Mouse (Mus musculus) CH12.LX (cell line): Measurements from ENCODE around the gene Pou6f2. TPM values are rescaled to one million over a fixed set of nuclear protein-coding genes. Genes with fewer than 3 reads are reported as not detected.

ENCODE experiments used
- DNase-seq: peaks from one replicate; pipeline ENCODE4 v3.0.0-alpha.2; 2013; ENCODE audit errors: extremely low read depth
- H3K27ac ChIP-seq: 2 replicates; pipeline ENCODE4 v1.5.1; 2012; ENCODE audit warnings: low read depth, mild to moderate bottlenecking, control low read depth, moderate library complexity; ENCODE audit not compliant: insufficient read depth
- H3K27me3 ChIP-seq: replicated peaks from 2 replicates; pipeline ENCODE3; 2012; ENCODE audit warnings: inconsistent platforms
- H3K36me3 ChIP-seq, 2 experiments: replicated peaks in 1 of 2; 2 replicates each; pipeline versions ENCODE3 to v1.6.1; 2012; ENCODE audit warnings: inconsistent platforms in 1 of 2, low read length in 1 of 2, mild to moderate bottlenecking in 1 of 2, mixed read lengths in 1 of 2, moderate library complexity in 1 of 2; ENCODE audit not compliant: control insufficient read depth in 1 of 2, insufficient read depth in 1 of 2
- H3K4me1 ChIP-seq, 2 experiments: 2 replicates each; pipeline ENCODE4 v1.6.1; 2012; ENCODE audit warnings: inconsistent platforms in 1 of 2, moderate library complexity in 1 of 2; ENCODE audit not compliant: insufficient read depth in 2 of 2, control insufficient read depth in 1 of 2
- H3K4me2 ChIP-seq: 2 replicates; pipeline ENCODE4 v1.6.1; 2012; ENCODE audit warnings: low read depth, mild to moderate bottlenecking, control low read depth; ENCODE audit not compliant: poor library complexity, insufficient read depth, severe bottlenecking
- H3K4me3 ChIP-seq, 3 experiments: fragments of 150-350 bp in 1 of 3; sonication (generic) in 1 of 3; replicated peaks in 1 of 3; 2 replicates each; pipeline versions ENCODE3 to v1.5.1; 2011 to 2012; ENCODE audit warnings: low read depth in 2 of 3, low read length in 2 of 3, mild to moderate bottlenecking in 2 of 3, moderate library complexity in 2 of 3, control low read depth in 1 of 3, improper control_type of control experiment in 1 of 3, inconsistent platforms in 1 of 3, mixed read lengths in 1 of 3; ENCODE audit not compliant: poor library complexity in 1 of 3
- H3K79me2 ChIP-seq: replicated peaks from 2 replicates; pipeline ENCODE4 v1.6.1; 2012; ENCODE audit warnings: mild to moderate bottlenecking, moderate library complexity; ENCODE audit not compliant: control insufficient read depth, poor library complexity, insufficient read depth, severe bottlenecking; ENCODE audit errors: extremely low read depth
- H3K9ac ChIP-seq: 2 replicates; pipeline ENCODE4 v1.6.1; 2012; ENCODE audit warnings: low read depth, mild to moderate bottlenecking, control low read depth, moderate library complexity; ENCODE audit not compliant: insufficient read depth
- H3K9me3 ChIP-seq: replicated peaks from 2 replicates; pipeline ENCODE3; 2012; ENCODE audit warnings: low read length, inconsistent platforms, mixed read lengths
- BHLHE40 ChIP-seq: IDR thresholded peaks from 2 replicates; pipeline ENCODE4 v1.6.1; 2011; ENCODE audit warnings: mild to moderate bottlenecking, low read depth, low read length, improper control_type of control experiment
- E2F4 ChIP-seq: IDR thresholded peaks from 2 replicates; pipeline ENCODE4 v1.6.1; 2011; ENCODE audit warnings: low read depth, low read length, improper control_type of control experiment; ENCODE audit not compliant: insufficient replicate concordance
- ELF1 ChIP-seq: IDR thresholded peaks from 2 replicates; pipeline ENCODE4 v1.6.1; 2014; ENCODE audit warnings: low read depth, mild to moderate bottlenecking, inconsistent platforms, low read length, improper control_type of control experiment
- IRF4 ChIP-seq: IDR thresholded peaks from 2 replicates; pipeline ENCODE4 v1.6.1; 2014; ENCODE audit warnings: low read depth, mild to moderate bottlenecking, inconsistent platforms, low read length, improper control_type of control experiment
- JUN ChIP-seq: IDR thresholded peaks from 2 replicates; pipeline ENCODE4 v1.6.1; 2011; ENCODE audit warnings: low read depth, mild to moderate bottlenecking, low read length, improper control_type of control experiment, moderate library complexity; ENCODE audit not compliant: insufficient read depth
- JUND ChIP-seq: conservative IDR thresholded peaks from 2 replicates; pipeline ENCODE4 v1.6.1; 2011; ENCODE audit warnings: low read depth, low read length, improper control_type of control experiment
- MAFK ChIP-seq: IDR thresholded peaks from 2 replicates; pipeline ENCODE4 v1.6.1; 2011; ENCODE audit warnings: low read length, improper control_type of control experiment; ENCODE audit not compliant: insufficient replicate concordance
- MAX ChIP-seq: IDR thresholded peaks from 2 replicates; pipeline ENCODE4 v1.6.1; 2011; ENCODE audit warnings: low read length, improper control_type of control experiment
- MEF2A ChIP-seq: IDR thresholded peaks from 2 replicates; pipeline ENCODE4 v1.6.1; 2014; ENCODE audit warnings: low read depth, mild to moderate bottlenecking, inconsistent platforms, low read length, improper control_type of control experiment, borderline replicate concordance
- MYC ChIP-seq: IDR thresholded peaks from 2 replicates; pipeline ENCODE4 v1.6.1; 2011; ENCODE audit warnings: low read depth, mild to moderate bottlenecking, improper control_type of control experiment, low read length
- NELFE ChIP-seq: IDR thresholded peaks from 2 replicates; pipeline ENCODE4 v1.6.1; 2011; ENCODE audit warnings: low read depth, low read length, improper control_type of control experiment
- NRF1 ChIP-seq: IDR thresholded peaks from 2 replicates; pipeline ENCODE4 v1.6.1; 2014; ENCODE audit warnings: low read depth, mild to moderate bottlenecking, inconsistent platforms, low read length, improper control_type of control experiment, moderate library complexity
- POLR2A ChIP-seq: IDR thresholded peaks from 2 replicates; pipeline ENCODE4 v1.6.1; 2011; ENCODE audit warnings: low read depth, mild to moderate bottlenecking, improper control_type of control experiment, low read length
- POLR2AphosphoS2 ChIP-seq: IDR thresholded peaks from 2 replicates; pipeline ENCODE4 v1.6.1; 2011; ENCODE audit warnings: low read depth, low read length, improper control_type of control experiment
- RAD21 ChIP-seq: IDR thresholded peaks from 2 replicates; pipeline ENCODE4 v1.6.1; 2011; ENCODE audit warnings: low read depth, mild to moderate bottlenecking, low read length, improper control_type of control experiment, moderate library complexity
- RCOR1 ChIP-seq: conservative IDR thresholded peaks from 2 replicates; pipeline ENCODE4 v1.6.1; 2012; ENCODE audit warnings: low read depth, mild to moderate bottlenecking, inconsistent platforms, low read length, improper control_type of control experiment
- SMC3 ChIP-seq: IDR thresholded peaks from 2 replicates; pipeline ENCODE4 v1.6.1; 2011; ENCODE audit warnings: low read depth, low read length, improper control_type of control experiment
- TBP ChIP-seq: conservative IDR thresholded peaks from 2 replicates; pipeline ENCODE4 v1.6.1; 2011; ENCODE audit warnings: low read depth, low read length, improper control_type of control experiment
- UBTF ChIP-seq: IDR thresholded peaks from 2 replicates; pipeline ENCODE4 v1.6.1; 2012; ENCODE audit warnings: low read depth, mild to moderate bottlenecking, inconsistent platforms, low read length, improper control_type of control experiment, moderate library complexity
- ZC3H11A ChIP-seq: IDR thresholded peaks from 2 replicates; pipeline ENCODE4 v1.6.1; 2012; ENCODE audit warnings: low read depth, mild to moderate bottlenecking, inconsistent platforms, low read length, improper control_type of control experiment
- ZNF384 ChIP-seq: IDR thresholded peaks from 2 replicates; pipeline ENCODE4 v1.6.1; 2012; ENCODE audit warnings: low read depth, low read length, improper control_type of control experiment, inconsistent platforms
- dilution Hi-C: fragments of 300-500 bp; cut with MboI; formaldehyde crosslinking; loops from 2 replicates; pipeline ENCODE4 v1.14.3; 2020; ENCODE audit warnings: low sequenced_read_pairs; ENCODE audit not compliant: extremely low pct_unique_long_range_greater_than_20kb, extremely low pct_ligation_motif_present
- in situ Hi-C: fragments of 300-500 bp; cut with MboI; formaldehyde crosslinking; loops from 3 replicates; pipeline ENCODE4 v1.14.3; 2019; ENCODE audit warnings: low sequenced_read_pairs, low pct_ligation_motif_present, low pct_unique_long_range_greater_than_20kb, mixed read lengths
- polyA plus RNA-seq: library from polyadenylated mRNA; unstranded; fragments of >175 nt; gene quantifications from 2 replicates; pipeline ENCODE4 v1.2.1, GENCODE M21; 2012; ENCODE audit warnings: low read depth; ENCODE audit not compliant: insufficient read length
- total RNA-seq, 2 experiments: library from RNA; depleted of rRNA; stranded (reverse); fragments of 300-350 nt in 1 of 2; fragments of >200 nt in 1 of 2; gene quantifications; 2 replicates each; pipeline ENCODE4 v1.2.3; 2012 to 2014

Pou6f2 gene
- total and polyA plus RNA-seq, 3 experiments = not detected

GRCm38 (mm10) chr13:18338910-18339501 lies 58.5 kb downstream of the Pou6f2 start:
- in situ Hi-C loops = no loop called here
- H3K36me3 ChIP-seq = no peaks in the 10 kb centered on the region
- no peaks in the 10 kb centered on the region for H3K27me3 ChIP-seq
- H3K4me2 ChIP-seq = no peak overlapping the region
- no peaks in the 10 kb centered on the region for H3K79me2 ChIP-seq
- no peak for DNase-seq
- H3K9ac ChIP-seq = no peak overlapping the region
- H3K9me3 ChIP-seq = no peaks in the 10 kb centered on the region
- H3K4me1 ChIP-seq = peaks cover 0 to 32% of the 10 kb centered on the region in 2 experiments; a peak in 2 of 4 replicates
- dilution Hi-C loops = no loop called here
- TF ChIP-seq POLR2AphosphoS2 (no peak), ZNF384 (no peak), MEF2A (no peak), TBP (no peak), SMC3 (no peak)
- H3K4me3 ChIP-seq = no peak overlapping the region
- no peak overlapping the region for H3K27ac ChIP-seq

DNA sequence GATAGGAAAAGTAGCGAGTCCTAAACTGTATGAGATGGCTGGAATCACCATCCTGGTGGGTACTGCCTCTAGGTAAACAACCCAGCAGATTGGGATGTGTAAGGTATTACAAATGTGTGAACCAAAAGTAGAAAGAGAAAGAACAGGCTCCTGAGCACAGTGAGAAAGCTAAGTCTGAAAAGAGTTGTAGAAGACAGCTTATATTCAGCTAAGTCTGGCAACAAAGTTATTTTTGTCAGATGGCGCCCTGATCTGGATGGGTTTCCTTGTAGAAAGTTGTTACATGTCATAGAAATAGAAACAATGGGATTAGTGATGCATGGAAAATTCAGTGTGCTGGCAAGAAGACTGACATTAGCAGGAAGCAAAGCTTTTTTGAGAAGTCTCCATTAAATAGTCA lies 59.5 kb downstream of the Pou6f2 start:
- Histone ChIP-seq H3K4me1 (peaks cover 0 to 32% of the 10 kb centered on the region in 2 experiments; a peak in 2 of 4 replicates), H3K79me2 (no peaks in the 10 kb centered on the region), H3K4me2 (0 out of 2 replicates have a peak overlapping the region, but pooled peaks have one; percentile 5), H3K27ac (no peak overlapping the region), H3K36me3 (no peaks in the 10 kb centered on the region), H3K27me3 (no peaks in the 10 kb centered on the region), H3K4me3 (no peak overlapping the region), H3K9ac (no peak overlapping the region), H3K9me3 (no peaks in the 10 kb centered on the region)
- TF ChIP-seq JUN (no peak), MAX (no peak), RAD21 (no peak), JUND (no peak), MEF2A (no peak), TBP (no peak), UBTF (no peak), MAFK (no peak), ZNF384 (no peak), BHLHE40 (no peak)
- no peak for DNase-seq
- dilution Hi-C loops = no loop called here
- in situ Hi-C loops = no loop called here

GRCm38 (mm10) chr13:18334035-18334434 lies 63.5 kb downstream of the Pou6f2 start:
- DNase-seq = no peak
- Histone ChIP-seq H3K4me3 (no peak overlapping the region), H3K4me1 (peaks cover 0 to 32% of the 10 kb centered on the region in 2 experiments; a peak in 2 of 4 replicates), H3K9ac (no peak overlapping the region), H3K27ac (no peak overlapping the region), H3K79me2 (no peaks in the 10 kb centered on the region), H3K36me3 (no peaks in the 10 kb centered on the region), H3K9me3 (no peaks in the 10 kb centered on the region), H3K27me3 (no peaks in the 10 kb centered on the region), H3K4me2 (no peak overlapping the region)
- in situ Hi-C loops = no loop called here
- dilution Hi-C loops = no loop called here
- TF ChIP-seq MYC (no peak), JUND (no peak), RCOR1 (no peak), IRF4 (no peak), SMC3 (no peak), MEF2A (no peak), NRF1 (no peak), NELFE (no peak), ZC3H11A (no peak), TBP (no peak), E2F4 (no peak), UBTF (no peak), POLR2A (no peak), ELF1 (no peak)
